Mouse (Mus musculus) embryo, embryonic 11.5 days (tissue): ENCODE results near the gene Heatr5a.

Experiments
- DNase-seq: peaks from one replicate; pipeline ENCODE4 v3.0.0-alpha.2; 2012; ENCODE audit warnings: low read depth, low spot score

Heatr5a gene

GRCm38 (mm10) chr12:51886369-51886768 is 84.8 kb downstream of the Heatr5a start:
- DNase-seq: no peak

- no peak for DNase-seq
Observed at GRCm38 (mm10) chr12:51884801-51885200, 86.3 kb downstream of the Heatr5a start.

GRCm38 (mm10) chr12:51883297-51883805 is 87.8 kb downstream of the Heatr5a start:
- no peak for DNase-seq

GRCm38 (mm10) chr12:51882606-51883296 is 88.4 kb downstream of the Heatr5a start:
- no peak for DNase-seq

- no peak for DNase-seq
Observed at GRCm38 (mm10) chr12:51881775-51882174, 89.3 kb downstream of the Heatr5a start.

GRCm38 (mm10) chr12:51871446-51872144 is 99.5 kb downstream of the Heatr5a start:
- DNase-seq: no peak

GRCm38 (mm10) chr12:51869511-51869910 is 101.6 kb downstream of the Heatr5a start:
- no peak for DNase-seq

GRCm38 (mm10) chr12:51867076-51867475 is 104.0 kb downstream of the Heatr5a start:
- DNase-seq: no peak

GRCm38 (mm10) chr12:51866226-51866910 is 104.8 kb downstream of the Heatr5a start:
- DNase-seq: no peak

- no peak for DNase-seq
Observed at GRCm38 (mm10) chr12:51865790-51866179, 105.3 kb downstream of the Heatr5a start.

GRCm38 (mm10) chr12:51865061-51865789 is 105.9 kb downstream of the Heatr5a start:
- DNase-seq: no peak

GRCm38 (mm10) chr12:51863116-51864002 is 107.8 kb downstream of the Heatr5a start:
- DNase-seq: no peak

- no peak for DNase-seq
Observed at GRCm38 (mm10) chr12:51858134-51859028, 112.7 kb downstream of the Heatr5a start.

GRCm38 (mm10) chr12:51856768-51857295 is 114.3 kb downstream of the Heatr5a start:
- DNase-seq: no peak

GRCm38 (mm10) chr12:51855872-51856271 is 115.2 kb downstream of the Heatr5a start:
- DNase-seq: no peak

GRCm38 (mm10) chr12:51855453-51855852 is 115.7 kb downstream of the Heatr5a start:
- DNase-seq: no peak

GRCm38 (mm10) chr12:51851617-51852016 is 119.5 kb downstream of the Heatr5a start:
- DNase-seq: no peak

- DNase-seq: no peak
Observed at GRCm38 (mm10) chr12:51851155-51851554, 120.0 kb downstream of the Heatr5a start.

- no peak for DNase-seq
Observed at GRCm38 (mm10) chr12:51850339-51850738, 120.8 kb downstream of the Heatr5a start.
